Mouse (Mus musculus): ENCODE measurements around the gene Vtn.

Vtn gene

GRCm38 (mm10) chr11:78534516-78534915 lies 35.6 kb downstream of the Vtn start:
- DNase-seq (ENCODE audit: low read depth), result peak; percentile 18

GRCm38 (mm10) chr11:78535376-78536079 lies 36.6 kb downstream of the Vtn start:
- DNase-seq (ENCODE audit: low read depth), result no peak

- DNase-seq (ENCODE audit: low read depth), result peak; percentile 98
Observed at GRCm38 (mm10) chr11:78536080-78536689, 37.3 kb downstream of the Vtn start, which contains the start of the genes Tnfaip1 and Ift20. TSS of gene Tnfaip1 (minus strand) at chr11:78536332. TSS of gene Ift20 (plus strand) at chr11:78536361.

- peak; percentile 30 for DNase-seq (ENCODE audit: low read depth)
Observed at GRCm38 (mm10) chr11:78536690-78537084, 37.8 kb downstream of the Vtn start.

- no peak for DNase-seq (ENCODE audit: low read depth)
Observed at GRCm38 (mm10) chr11:78540358-78540757, 41.5 kb downstream of the Vtn start.

- no peak for DNase-seq (ENCODE audit: low read depth)
Observed at GRCm38 (mm10) chr11:78544449-78545111, 45.7 kb downstream of the Vtn start.

GRCm38 (mm10) chr11:78545181-78545580 lies 46.3 kb downstream of the Vtn start:
- no peak for DNase-seq (ENCODE audit: low read depth)

- DNase-seq (ENCODE audit: low read depth), result no peak
Observed at GRCm38 (mm10) chr11:78547718-78548460, 49.0 kb downstream of the Vtn start.

GRCm38 (mm10) chr11:78549491-78549987 lies 50.6 kb downstream of the Vtn start:
- peak; percentile 42 for DNase-seq (ENCODE audit: low read depth)

- peak; percentile 96 for DNase-seq (ENCODE audit: low read depth)
Observed at GRCm38 (mm10) chr11:78550168-78551058, 51.5 kb downstream of the Vtn start, which contains the start of gene Tmem97. TSS of gene Tmem97 (minus strand) at chr11:78550777.

- DNase-seq (ENCODE audit: low read depth), result no peak
Observed at GRCm38 (mm10) chr11:78551059-78551398, 52.1 kb downstream of the Vtn start.
